Mouse (Mus musculus): ENCODE data around the gene Olfr847.

The Olfr847 gene

GRCm38 (mm10) chr9:19378569-19378968 is at the start of gene Olfr847:
TSS of gene Olfr847 (minus strand) at chr9:19378669.
- no peak for DNase-seq (ENCODE audit: low spot score in 2 of 2)

- DNase-seq (ENCODE audit: low spot score in 2 of 2) = no peak
These were observed 14.6 kb downstream of the Olfr847 start, which contains the start of gene Olfr846 for GRCm38 (mm10) chr9:19363905-19364304. TSS of gene Olfr846 (minus strand) at chr9:19364005.

GRCm38 (mm10) chr9:19336157-19336556 is 42.3 kb downstream of the Olfr847 start, which contains the start of gene Olfr845:
TSS of gene Olfr845 (plus strand) at chr9:19336457.
- no peak for DNase-seq (ENCODE audit: low spot score in 2 of 2)

All from right cerebral cortex, postnatal 36 days (tissue).